Mouse (Mus musculus) lung, postnatal 25 days (tissue): Measurements from ENCODE around the gene Fbxo36.
A peak's percentile ranks its signal among the peaks of the same experiment; 100 is the strongest.

Experiments
- DNase-seq: peaks from one replicate; pipeline ENCODE4 v3.0.0; 2022; ENCODE audit warnings: low spot score

Gene Fbxo36

GRCm38 (mm10) chr1:84890503-84890902 is 50.9 kb downstream of the Fbxo36 start:
- no peak for DNase-seq

GRCm38 (mm10) chr1:84891746-84892145 is 52.1 kb downstream of the Fbxo36 start:
- DNase-seq, result no peak

- DNase-seq, result no peak
Measured at GRCm38 (mm10) chr1:84897364-84897763, 57.7 kb downstream of the Fbxo36 start.

GRCm38 (mm10) chr1:84899156-84899555 is 59.5 kb downstream of the Fbxo36 start:
- DNase-seq, result no peak

GRCm38 (mm10) chr1:84904467-84904866 is 64.8 kb downstream of the Fbxo36 start:
- no peak for DNase-seq

- no peak for DNase-seq
Measured at GRCm38 (mm10) chr1:84910177-84910804, 70.7 kb downstream of the Fbxo36 start.

GRCm38 (mm10) chr1:84912571-84912970 is 72.9 kb downstream of the Fbxo36 start:
- DNase-seq, result no peak

GRCm38 (mm10) chr1:84915010-84915409 is 75.4 kb downstream of the Fbxo36 start:
- no peak for DNase-seq

GRCm38 (mm10) chr1:84918865-84919264 is 79.2 kb downstream of the Fbxo36 start:
- DNase-seq, result no peak

GRCm38 (mm10) chr1:84923432-84923831 is 83.8 kb downstream of the Fbxo36 start:
- DNase-seq, result no peak

GRCm38 (mm10) chr1:84924134-84924533 is 84.5 kb downstream of the Fbxo36 start:
- peak; percentile 16 for DNase-seq

- no peak for DNase-seq
Measured at GRCm38 (mm10) chr1:84925599-84925998, 86.0 kb downstream of the Fbxo36 start.

GRCm38 (mm10) chr1:84933472-84934150 is 94.0 kb downstream of the Fbxo36 start:
- peak; percentile 55 for DNase-seq

- no peak for DNase-seq
Measured at GRCm38 (mm10) chr1:84934151-84934502, 94.5 kb downstream of the Fbxo36 start.

GRCm38 (mm10) chr1:84934503-84935333 is 95.1 kb downstream of the Fbxo36 start, which contains the start of gene Slc16a14:
Slc16a14 (minus strand) TSS chr1:84935134.
- no peak for DNase-seq

- peak; percentile 41 for DNase-seq
Measured at GRCm38 (mm10) chr1:84935668-84936067, 96.0 kb downstream of the Fbxo36 start.

- no peak for DNase-seq
Measured at GRCm38 (mm10) chr1:84936716-84937510, 97.3 kb downstream of the Fbxo36 start.

- no peak for DNase-seq
Measured at GRCm38 (mm10) chr1:84939466-84939865, 99.8 kb downstream of the Fbxo36 start.

- no peak for DNase-seq
Measured at GRCm38 (mm10) chr1:84940322-84940721, 100.7 kb downstream of the Fbxo36 start.

- no peak for DNase-seq
Measured at GRCm38 (mm10) chr1:84942666-84943065, 103.0 kb downstream of the Fbxo36 start.

- no peak for DNase-seq
Measured at GRCm38 (mm10) chr1:84943549-84943948, 103.9 kb downstream of the Fbxo36 start.

- DNase-seq, result no peak
Measured at GRCm38 (mm10) chr1:84945950-84946349, 106.3 kb downstream of the Fbxo36 start.
